Mouse (Mus musculus) megakaryocyte, embryonic 14.5 days (primary cell): ENCODE measurements around the gene Notch1.

Source experiments
- FLI1 ChIP-seq: IDR thresholded peaks from 2 replicates; pipeline ENCODE4 v1.6.1; 2012; ENCODE audit warnings: low read length, inconsistent platforms, mixed read lengths
- GATA1 ChIP-seq: IDR thresholded peaks from 3 replicates; pipeline ENCODE4 v1.6.1; 2012; ENCODE audit warnings: mixed read lengths, low read length, inconsistent platforms, borderline replicate concordance

DNA sequence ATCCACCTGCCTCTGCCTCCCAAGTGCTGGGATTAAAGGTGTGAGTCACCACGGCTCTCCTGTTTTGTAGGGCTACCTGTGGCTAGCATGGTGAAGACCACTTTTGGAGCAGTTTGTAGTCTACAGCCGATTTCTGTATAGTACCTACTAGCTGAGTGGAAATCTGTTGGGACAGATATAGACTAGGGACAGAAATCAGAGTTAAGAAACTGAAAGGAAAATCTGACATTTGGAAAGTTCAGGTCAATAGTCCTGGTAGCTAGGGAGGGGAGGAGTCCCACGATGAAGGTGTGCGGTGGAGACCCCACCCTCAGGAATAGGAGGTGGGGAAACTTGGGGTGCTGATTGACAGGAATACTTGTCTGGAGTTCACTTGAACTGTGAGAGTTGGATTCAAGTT lies 5.9 kb upstream of the Notch1 start:
- TF ChIP-seq FLI1, result no peak
- no peak for TF ChIP-seq GATA1
